Mouse (Mus musculus) testis, adult 10 weeks (tissue): ENCODE results near the gene Col6a4. TPM values are rescaled to one million over a fixed set of nuclear protein-coding genes. Genes with fewer than 3 reads are reported as not detected.

ENCODE experiments used
- polyA plus RNA-seq: library from polyadenylated mRNA; stranded (reverse); fragments of 350-450 nt; fragmentation: Illumina TruSeq; extraction: RNeasy Lipid Tissue Mini Kit (QIAGEN cat#74804); gene quantifications from one replicate; pipeline ENCODE4 v1.2.3, GENCODE M21; 2014; ENCODE audit warnings: low read depth, low replicate concordance

Col6a4 gene
- polyA plus RNA-seq, result 2.8 TPM

GRCm38 (mm10) chr9:106096683-106097082 lies at the start of gene Col6a4:
TSS of gene Col6a4 (minus strand) at chr9:106096783.

GRCm38 (mm10) chr9:105960533-105960932 lies 136.1 kb downstream of the Col6a4 start, which contains the start of gene Col6a5:
TSS of gene Col6a5 (minus strand) at chr9:105960643.

Other genes starting within 250 kb of the Col6a4 start
- gene Col6a5, start 136.1 kb downstream of the Col6a4 start, polyA plus RNA-seq, result 10.2 TPM
- 1.6 TPM for gene Glyctk, start 61.4 kb upstream of the Col6a4 start, polyA plus RNA-seq
- gene Wdr82, start 74.1 kb upstream of the Col6a4 start, polyA plus RNA-seq, result 53.5 TPM
- 4.2 TPM for gene Ppm1m, start 103.0 kb upstream of the Col6a4 start, polyA plus RNA-seq
- gene Twf2, start 106.3 kb upstream of the Col6a4 start, polyA plus RNA-seq, result not detected
- gene Tlr9, start 125.8 kb upstream of the Col6a4 start, polyA plus RNA-seq, result 0.06 TPM
- 30.3 TPM for gene Alas1, start 151.9 kb upstream of the Col6a4 start, polyA plus RNA-seq
- gene Poc1a, start 184.3 kb upstream of the Col6a4 start, polyA plus RNA-seq, result 4.0 TPM